Mouse (Mus musculus) midbrain, embryonic 16.5 days (tissue): ENCODE results near the gene Ppara. TPM values are rescaled to one million over a fixed set of nuclear protein-coding genes. Genes with fewer than 3 reads are reported as not detected.

Source experiments
- ATAC-seq: fragments of 200-750 bp; cut with Nextera tagmentation; 2 replicates; pipeline ENCODE4 v1.8.0; 2017; ENCODE audit warnings: moderate TSS enrichment
- H3K27ac ChIP-seq: fragments of 300-500 bp; sonication (generic); 2 replicates; pipeline ENCODE4 v1.5.1; 2014; ENCODE audit warnings: mild to moderate bottlenecking, low read length, mixed read lengths
- H3K27me3 ChIP-seq: fragments of 300-500 bp; sonication (generic); 2 replicates; pipeline ENCODE4 v1.6.1; 2014; ENCODE audit warnings: low read depth, low read length, mixed read lengths; ENCODE audit not compliant: control insufficient read depth, insufficient read depth
- H3K36me3 ChIP-seq: fragments of 300-500 bp; sonication (generic); 2 replicates; pipeline ENCODE4 v1.6.1; 2014; ENCODE audit warnings: mild to moderate bottlenecking, low read length, moderate library complexity, mixed read lengths; ENCODE audit not compliant: control insufficient read depth, insufficient read depth
- H3K4me1 ChIP-seq: fragments of 300-500 bp; sonication (generic); 2 replicates; pipeline ENCODE4 v1.6.1; 2014; ENCODE audit warnings: mild to moderate bottlenecking, low read length, mixed read lengths; ENCODE audit not compliant: control insufficient read depth, insufficient read depth
- H3K4me2 ChIP-seq: fragments of 300-500 bp; sonication (generic); 2 replicates; pipeline ENCODE4 v1.6.1; 2014; ENCODE audit warnings: mild to moderate bottlenecking, low read length, mixed read lengths
- H3K4me3 ChIP-seq: fragments of 300-500 bp; sonication (generic); 2 replicates; pipeline ENCODE4 v1.5.1; 2014; ENCODE audit warnings: low read depth, mild to moderate bottlenecking, low read length, moderate library complexity, mixed read lengths
- H3K9ac ChIP-seq: fragments of 300-500 bp; sonication (generic); 2 replicates; pipeline ENCODE4 v1.6.1; 2014; ENCODE audit warnings: low read depth, low read length, mixed read lengths
- H3K9me3 ChIP-seq: fragments of 300-500 bp; sonication (generic); replicated peaks from 2 replicates; pipeline ENCODE4 v1.6.1; 2014; ENCODE audit warnings: mild to moderate bottlenecking, low read length, mixed read lengths; ENCODE audit not compliant: control insufficient read depth, poor library complexity, severe bottlenecking
- WGBS: fragments of 180-500 bp; shearing (Covaris S2); extraction: QIAGEN DNeasy Blood & Tissue Kit; methylation state at CpG from one replicate; pipeline ENCODE4 v1.1.7; 2014; 5-methylcytosine and 5-hydroxymethylcytosine counted together
- polyA plus RNA-seq: library from polyadenylated mRNA; unstranded; fragments of >200 nt; fragmentation: Nextera tagmentation; extraction: Ambion mirVana; gene quantifications from 2 replicates; pipeline ENCODE4 v1.2.1, GENCODE M21; 2015

The Ppara gene
- polyA plus RNA-seq, 1 experiment from 2014 or later: 1.5 TPM

GRCm38 (mm10) chr15:85708217-85708616 is 26.6 kb upstream of the Ppara start:
- peaks cover 5% of the 10 kb centered on the region; the same call in 1 of the 2 replicates for H3K4me1 ChIP-seq
- no peak overlapping the region for H3K4me2 ChIP-seq
- H3K9me3 ChIP-seq: no peaks in the 10 kb centered on the region
- no peaks in the 10 kb centered on the region for H3K27me3 ChIP-seq
- H3K4me3 ChIP-seq: no peak overlapping the region
- peaks cover 5% of the 10 kb centered on the region for H3K36me3 ChIP-seq
- H3K27ac ChIP-seq: no peak overlapping the region
- WGBS: 89% methylated on average over 2 of the region's 2 CpGs
- ATAC-seq: no peak
- H3K9ac ChIP-seq: no peak overlapping the region

DNA sequence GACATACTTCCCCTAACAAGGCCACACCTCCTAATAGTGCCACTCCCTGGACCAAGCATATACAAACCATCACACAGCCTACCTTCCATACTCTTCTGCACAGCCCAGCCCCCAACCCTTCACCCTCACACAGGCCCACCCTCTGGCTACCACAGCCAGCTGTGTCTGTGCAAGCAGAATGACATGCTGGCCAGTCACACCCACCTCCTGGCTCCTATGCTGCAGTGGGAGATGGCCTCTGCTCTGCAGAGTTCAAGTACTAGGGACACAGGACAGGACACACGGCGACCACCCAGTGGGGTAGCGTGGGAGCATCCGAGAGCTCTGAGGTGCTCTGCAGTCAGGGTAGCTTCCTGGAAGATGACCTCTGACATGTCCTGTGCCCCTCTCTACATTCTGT is 25.9 kb upstream of the Ppara start:
- 90% methylated on average over 4 of the region's 4 CpGs for WGBS
- H3K27ac ChIP-seq: 0 out of 2 replicates have a peak overlapping the region, but pooled peaks have one; percentile 30
- peak; percentile 20 for ATAC-seq

GRCm38 (mm10) chr15:85709268-85709973 is 25.4 kb upstream of the Ppara start:
- Histone ChIP-seq H3K27me3 (no peaks in the 10 kb centered on the region), H3K9me3 (no peaks in the 10 kb centered on the region), H3K4me1 (peaks cover 5% of the 10 kb centered on the region; the same call in 1 of the 2 replicates), H3K4me2 (no peak overlapping the region), H3K4me3 (no peak overlapping the region), H3K36me3 (peaks cover 5% of the 10 kb centered on the region), H3K27ac (peak overlapping the region; percentile 66), H3K9ac (no peak overlapping the region)
- 38% methylated on average over 10 of the region's 10 CpGs for WGBS
- peak; percentile 33 for ATAC-seq

More for the DNA sequence above, 25.9 kb upstream of the Ppara start:
- H3K27me3 ChIP-seq: no peaks in the 10 kb centered on the region
- H3K4me1 ChIP-seq: peaks cover 5% of the 10 kb centered on the region; the same call in 1 of the 2 replicates
- peaks cover 5% of the 10 kb centered on the region for H3K36me3 ChIP-seq
- H3K4me2 ChIP-seq: no peak overlapping the region
- no peak overlapping the region for H3K4me3 ChIP-seq
- H3K9me3 ChIP-seq: no peaks in the 10 kb centered on the region
- no peak overlapping the region for H3K9ac ChIP-seq

DNA sequence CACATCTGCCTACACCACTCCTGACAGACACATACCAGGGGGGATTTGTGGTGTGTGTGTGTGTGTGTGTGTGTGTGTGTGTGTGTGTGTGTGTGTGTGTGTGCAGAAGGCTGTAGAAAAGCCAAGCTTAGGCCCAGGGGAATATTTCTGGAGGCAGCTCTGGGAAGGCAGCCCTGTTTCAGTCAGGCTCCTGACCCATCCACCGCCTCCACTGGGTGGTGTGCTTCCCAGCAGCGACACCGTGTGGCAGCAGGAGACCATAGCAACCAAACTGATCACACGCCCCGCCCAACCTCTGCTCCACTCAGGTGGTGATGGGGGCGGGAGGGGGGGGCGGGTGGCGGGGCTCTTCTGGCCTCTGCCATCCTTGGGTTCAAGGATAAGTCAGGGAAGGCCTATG is 24.6 kb upstream of the Ppara start:
- H3K9ac ChIP-seq: peak overlapping the region; percentile 38
- no peak overlapping the region for H3K4me3 ChIP-seq
- H3K27me3 ChIP-seq: no peaks in the 10 kb centered on the region
- peaks cover 2% of the 10 kb centered on the region; the same call in 1 of the 2 replicates for H3K36me3 ChIP-seq
- peak overlapping the region; percentile 19; the same call in 1 of the 2 replicates for H3K4me2 ChIP-seq
- WGBS: 0% methylated on average over 5 of the region's 8 CpGs
- 0 out of 2 replicates have a peak overlapping the region, but pooled peaks have one; percentile 17 for H3K27ac ChIP-seq
- peak; percentile 67 for ATAC-seq
- H3K4me1 ChIP-seq: peaks cover 5% of the 10 kb centered on the region; the same call in 1 of the 2 replicates
- H3K9me3 ChIP-seq: no peaks in the 10 kb centered on the region

DNA sequence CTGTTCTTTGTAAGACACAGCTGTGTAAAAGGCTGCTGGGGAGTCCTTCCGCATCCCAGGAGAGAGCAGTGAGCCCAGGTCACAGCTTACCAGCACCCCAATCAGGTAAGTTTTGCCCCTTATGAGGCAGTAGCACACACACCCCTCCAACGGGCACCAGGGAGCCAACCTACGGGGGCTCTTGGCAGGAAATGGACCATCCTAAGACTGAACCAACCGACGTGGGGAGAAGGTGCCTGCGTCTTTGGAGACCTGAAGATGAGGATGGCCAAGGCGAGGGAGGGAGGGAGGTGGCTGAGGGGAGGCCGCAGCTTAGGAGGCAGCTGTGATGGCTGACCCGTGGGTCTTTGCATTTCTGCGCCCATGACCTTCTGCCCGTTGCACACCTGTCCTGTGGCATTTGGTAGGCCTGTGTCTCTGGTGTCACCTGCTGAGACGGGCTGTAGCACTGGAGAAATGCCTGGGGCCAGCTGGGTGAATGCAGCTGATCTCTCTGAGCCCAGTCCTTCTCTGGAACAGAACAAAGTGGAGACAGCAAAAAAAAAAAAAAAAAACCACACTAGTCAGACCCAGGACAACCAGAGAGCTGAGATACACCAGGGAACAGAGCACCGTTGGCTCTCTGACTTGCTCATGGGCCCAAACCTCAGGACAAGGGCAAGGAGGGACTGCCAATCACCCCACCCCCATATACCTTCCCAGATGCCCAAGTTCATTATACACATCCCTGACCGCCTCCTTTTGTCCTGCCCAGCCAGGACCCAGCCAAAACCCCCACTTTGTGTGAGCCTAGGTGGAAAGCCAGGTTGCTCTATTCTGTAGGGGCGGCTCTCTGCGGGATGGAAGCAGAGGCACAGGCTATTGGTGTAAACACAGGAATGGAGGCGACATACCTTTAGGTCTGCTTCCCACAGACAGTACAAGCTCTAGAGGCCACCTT is 23.9 kb upstream of the Ppara start:
- 78% methylated on average over 16 of the region's 17 CpGs for WGBS

GRCm38 (mm10) chr15:85712565-85713168 is 22.1 kb upstream of the Ppara start:
- Histone ChIP-seq H3K4me3 (no peak overlapping the region), H3K4me2 (no peak overlapping the region), H3K9ac (no peak overlapping the region), H3K9me3 (no peaks in the 10 kb centered on the region), H3K27me3 (no peaks in the 10 kb centered on the region), H3K36me3 (no peaks in the 10 kb centered on the region), H3K4me1 (peaks cover 5% of the 10 kb centered on the region; the same call in 1 of the 2 replicates), H3K27ac (no peak overlapping the region)
- ATAC-seq: no peak
- WGBS: 42% methylated on average over 5 of the region's 5 CpGs

More for the DNA sequence above, 23.9 kb upstream of the Ppara start:
- Histone ChIP-seq H3K4me2 (peak overlapping the region; percentile 19; the same call in 1 of the 2 replicates), H3K9ac (peak overlapping the region; percentile 38), H3K27ac (no peak overlapping the region), H3K36me3 (peaks cover 2% of the 10 kb centered on the region; the same call in 1 of the 2 replicates), H3K4me3 (no peak overlapping the region), H3K4me1 (peaks cover 5% of the 10 kb centered on the region; the same call in 1 of the 2 replicates), H3K27me3 (no peaks in the 10 kb centered on the region), H3K9me3 (no peaks in the 10 kb centered on the region)
- ATAC-seq: peak; percentile 27; the same call in 1 of the 2 replicates

GRCm38 (mm10) chr15:85713417-85713816 is 21.4 kb upstream of the Ppara start:
- Histone ChIP-seq H3K27me3 (no peaks in the 10 kb centered on the region), H3K27ac (no peak overlapping the region), H3K4me3 (no peak overlapping the region), H3K4me2 (no peak overlapping the region), H3K9me3 (no peaks in the 10 kb centered on the region), H3K36me3 (no peaks in the 10 kb centered on the region), H3K4me1 (peaks cover 5% of the 10 kb centered on the region; the same call in 1 of the 2 replicates), H3K9ac (no peak overlapping the region)
- 89% methylated on average over 9 of the region's 9 CpGs for WGBS
- ATAC-seq: no peak

DNA sequence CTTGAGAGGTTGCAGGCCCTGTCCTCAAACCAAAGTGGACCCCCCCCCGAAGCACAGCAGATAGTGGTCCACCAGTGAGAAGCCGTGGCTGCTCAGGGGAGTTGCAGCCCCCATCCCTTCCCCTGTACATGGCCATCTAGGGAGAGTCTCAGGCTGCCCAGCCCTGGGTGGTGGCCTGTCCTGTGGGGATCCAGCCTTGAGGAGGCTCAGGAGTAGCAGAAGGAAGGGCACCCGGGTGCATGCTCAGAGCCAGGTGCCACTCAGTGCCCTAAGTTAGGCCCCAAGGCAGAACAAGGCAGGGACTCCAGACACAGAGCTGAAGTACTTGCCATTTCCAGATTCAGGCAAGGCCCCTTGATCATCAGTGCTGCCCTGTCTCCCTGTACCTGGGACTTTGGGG is 19.7 kb upstream of the Ppara start:
- Histone ChIP-seq H3K4me2 (no peak overlapping the region), H3K4me3 (no peak overlapping the region), H3K36me3 (no peaks in the 10 kb centered on the region), H3K27me3 (no peaks in the 10 kb centered on the region), H3K4me1 (peaks cover 2% of the 10 kb centered on the region; the same call in 1 of the 2 replicates), H3K9me3 (no peaks in the 10 kb centered on the region), H3K9ac (no peak overlapping the region), H3K27ac (no peak overlapping the region)
- 87% methylated on average over 3 of the region's 3 CpGs for WGBS
- no peak for ATAC-seq
